Mouse (Mus musculus): ENCODE data around the gene Kcna2.

The Kcna2 gene

DNA sequence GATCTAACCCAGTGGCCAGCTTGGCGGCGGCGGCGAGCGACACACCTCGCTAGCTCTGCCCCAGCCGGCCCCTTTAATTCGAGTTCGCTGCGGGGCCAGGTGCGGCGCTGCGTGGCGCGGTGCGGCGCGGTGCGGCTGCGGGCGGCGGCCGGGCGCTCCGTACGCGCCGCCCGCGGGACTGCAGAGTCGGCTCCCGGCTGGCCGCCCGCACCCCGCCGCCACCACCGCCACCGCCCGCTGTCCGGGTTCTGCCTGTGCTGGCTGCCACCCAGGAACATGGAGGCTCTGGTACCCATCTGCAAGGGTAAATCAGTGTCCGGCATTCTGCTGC lies 475 bp downstream of the Kcna2 start:
- in situ Hi-C loops (cut with MseI, MboI) = no loop called here

DNA sequence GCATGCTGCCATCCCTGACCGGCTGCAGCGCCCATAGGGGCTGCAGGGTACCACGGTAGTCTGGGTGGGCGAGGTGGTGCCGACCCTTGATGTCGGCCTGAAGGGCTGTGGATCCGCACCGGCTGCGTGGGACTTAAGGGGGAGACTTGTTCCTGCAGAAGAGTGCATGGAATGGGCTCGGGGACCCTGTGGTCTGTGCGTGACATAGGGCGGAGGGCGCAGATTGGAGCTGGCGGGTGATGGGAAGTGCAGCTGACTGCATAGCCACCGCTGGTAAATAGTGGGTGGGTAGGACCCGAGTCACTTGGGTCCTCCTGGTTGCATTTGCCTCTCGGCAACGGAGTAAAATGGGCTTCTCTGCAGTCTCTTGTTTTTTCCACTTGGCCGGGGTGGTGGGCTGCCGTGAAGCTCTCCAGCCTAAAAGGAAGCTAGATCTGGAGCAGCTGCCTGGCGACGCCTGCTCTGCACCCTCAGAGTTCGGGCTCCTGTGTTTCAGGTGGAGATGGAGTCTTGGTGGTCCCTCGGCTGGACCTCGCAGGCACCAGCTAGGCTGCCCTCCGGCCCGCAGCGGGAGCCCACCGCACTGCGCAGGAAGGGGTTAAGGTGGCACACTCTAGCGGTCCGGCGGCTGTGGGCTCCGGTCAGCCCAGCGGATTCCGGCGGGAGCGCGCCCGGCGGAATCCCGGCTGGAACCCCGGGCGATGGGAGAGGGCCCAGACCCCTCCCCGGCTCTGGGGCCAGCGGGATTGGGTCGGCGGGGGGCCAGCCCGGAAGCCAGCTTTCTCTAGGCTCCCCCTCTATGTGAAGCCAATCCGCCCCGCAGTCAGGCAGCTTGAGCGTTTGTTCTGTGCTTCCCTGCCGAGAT lies 1.1 kb downstream of the Kcna2 start:
- in situ Hi-C loops (cut with MseI, MboI) = no loop called here

DNA sequence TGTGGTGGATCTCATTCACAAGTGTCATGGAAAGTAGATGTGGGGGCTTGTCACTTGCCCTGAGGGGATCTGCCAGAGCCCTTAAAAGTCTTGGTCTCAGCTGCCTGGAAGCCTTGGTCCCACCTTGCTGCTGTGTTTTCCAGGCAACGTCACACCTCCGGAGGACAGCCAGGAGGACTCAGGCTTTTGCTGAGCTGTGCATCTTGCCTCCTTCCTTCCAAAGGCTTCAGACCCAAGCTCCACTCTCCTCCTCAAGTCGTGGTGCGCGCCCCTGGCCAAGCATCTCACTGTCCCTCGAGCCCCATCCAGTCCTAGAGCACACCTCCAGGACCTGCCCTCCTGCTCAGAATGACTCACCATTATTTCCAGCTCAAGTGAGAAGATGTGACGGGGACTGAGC lies 2.1 kb downstream of the Kcna2 start:
- in situ Hi-C loops (cut with MseI, MboI) = no loop called here

- in situ Hi-C loops (cut with MseI, MboI) = no loop called here
Measured at GRCm38 (mm10) chr3:107103462-107103861, 2.5 kb downstream of the Kcna2 start.

- in situ Hi-C loops (cut with MseI, MboI) = no loop called here
Measured at GRCm38 (mm10) chr3:107105986-107106385, 5.0 kb downstream of the Kcna2 start.

DNA sequence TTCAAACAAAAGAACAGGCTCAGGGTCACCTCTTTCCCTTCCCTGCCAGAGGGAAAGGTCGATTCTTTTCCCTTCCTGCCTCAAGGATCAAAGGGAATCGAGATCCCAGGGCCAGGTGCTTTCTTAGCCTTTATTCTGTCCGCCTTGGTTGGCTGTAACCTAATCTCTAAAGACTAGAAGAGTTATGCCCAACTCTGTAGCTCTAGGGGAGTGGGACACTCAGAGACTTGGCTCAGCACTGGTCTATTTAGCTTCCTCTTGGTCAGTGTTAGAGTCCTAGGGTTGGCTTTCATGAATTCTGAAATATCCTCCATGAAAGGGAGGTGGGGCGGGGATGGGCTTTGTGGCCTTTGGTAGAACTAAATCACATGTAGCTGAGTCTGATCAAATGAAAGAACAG lies 11.6 kb downstream of the Kcna2 start:
- in situ Hi-C loops (cut with MseI, MboI) = no loop called here

- in situ Hi-C loops (cut with MseI, MboI) = no loop called here
Measured at GRCm38 (mm10) chr3:107112932-107113659, 12.2 kb downstream of the Kcna2 start.

- in situ Hi-C loops (cut with MseI, MboI) = no loop called here
Measured at GRCm38 (mm10) chr3:107113771-107114737, 13.1 kb downstream of the Kcna2 start.

- in situ Hi-C loops (cut with MseI, MboI) = no loop called here
Measured at GRCm38 (mm10) chr3:107114941-107115340, 14.0 kb downstream of the Kcna2 start.

DNA sequence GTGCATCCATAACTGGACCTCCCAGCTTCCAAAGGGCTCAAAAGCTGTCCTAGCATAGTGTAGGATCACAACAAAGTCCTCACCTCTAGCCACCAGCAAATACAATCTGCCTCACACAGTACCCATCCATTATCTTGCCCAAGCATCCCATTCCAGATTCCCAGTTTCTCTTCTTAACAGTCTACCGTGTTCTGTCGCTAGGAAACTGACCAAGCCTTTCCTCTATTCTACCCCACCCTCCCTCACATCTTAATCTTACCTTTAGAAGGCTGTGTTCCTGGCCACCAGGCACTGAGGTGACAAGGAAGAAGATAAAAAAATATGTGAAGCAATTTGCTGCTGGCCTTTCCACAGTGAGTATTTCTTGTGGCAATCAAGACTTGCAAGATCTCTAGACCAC lies 14.8 kb downstream of the Kcna2 start:
- in situ Hi-C loops (cut with MseI, MboI) = no loop called here

DNA sequence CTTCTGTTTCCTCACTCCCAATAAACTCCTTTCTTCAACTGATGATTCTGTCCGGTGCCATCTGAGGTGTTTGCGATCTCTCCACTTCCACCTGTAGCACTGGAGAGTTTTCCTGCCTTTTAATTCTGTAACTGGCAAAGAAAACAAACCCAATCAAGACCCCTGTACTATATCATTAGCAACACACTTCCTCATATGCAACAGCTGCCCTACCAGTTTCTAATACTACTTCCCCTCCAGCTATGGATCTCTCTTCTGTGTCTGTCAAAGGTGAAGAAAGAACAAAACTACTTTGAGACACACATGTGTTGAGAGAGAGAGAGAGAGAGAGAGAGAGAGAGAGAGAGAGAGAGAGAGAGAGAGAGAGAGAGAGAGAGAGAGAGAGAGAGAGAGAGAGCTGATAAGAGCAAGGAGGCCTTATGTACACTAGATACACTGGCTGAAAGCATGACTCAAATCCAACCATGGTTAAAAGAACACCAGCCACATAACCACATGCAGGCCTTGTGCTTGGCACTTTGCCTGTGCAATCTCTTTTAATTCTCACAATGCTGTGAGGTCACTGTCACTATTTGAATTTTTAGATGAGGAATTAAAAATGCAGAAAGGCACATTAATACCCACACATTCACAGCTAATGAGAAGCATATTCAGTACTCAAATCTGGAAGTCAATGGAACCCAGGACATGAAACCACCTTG lies 19.1 kb downstream of the Kcna2 start:
- in situ Hi-C loops (cut with MseI, MboI) = no loop called here

- in situ Hi-C loops (cut with MseI, MboI) = no loop called here
Measured at GRCm38 (mm10) chr3:107122306-107122705, 21.4 kb downstream of the Kcna2 start.

DNA sequence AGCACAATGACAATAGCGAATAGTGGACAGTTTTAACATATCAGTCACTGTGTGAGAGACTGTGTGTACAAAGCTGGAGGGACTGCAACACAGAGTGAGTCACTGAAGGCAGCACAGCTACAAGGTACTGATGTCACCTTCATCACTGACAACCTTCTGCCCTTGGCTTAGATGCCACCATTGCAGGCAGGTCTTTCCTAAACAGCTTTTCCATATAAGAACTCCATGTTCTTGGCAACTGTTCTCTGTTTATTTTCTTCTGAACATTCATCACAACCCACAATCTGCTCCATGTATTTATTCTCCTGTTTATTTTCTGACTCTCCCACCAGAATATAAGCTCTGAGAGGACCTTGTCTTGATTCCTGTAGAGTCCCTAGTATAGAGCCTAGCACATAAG lies 26.7 kb downstream of the Kcna2 start:
- in situ Hi-C loops (cut with MseI, MboI) = no loop called here

DNA sequence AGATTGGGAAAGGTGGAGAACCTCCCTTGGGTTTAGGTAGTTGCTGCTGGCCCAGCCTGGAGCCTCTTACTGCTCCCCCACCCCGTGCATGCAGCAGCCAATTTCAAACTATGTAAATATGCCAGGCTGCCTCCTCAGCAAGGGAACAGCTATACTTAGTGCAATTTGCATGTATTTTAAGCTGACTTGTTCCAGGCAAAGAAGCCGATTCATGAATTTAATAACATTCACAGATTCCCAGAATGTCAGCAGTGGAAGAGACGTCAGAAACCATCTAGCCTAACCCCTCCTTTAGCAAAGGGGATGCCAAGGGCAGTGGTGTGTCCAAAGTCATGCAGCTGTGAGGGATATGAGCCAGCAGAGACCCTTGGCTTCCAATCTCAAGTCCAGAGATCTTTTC lies 27.5 kb downstream of the Kcna2 start:
- in situ Hi-C loops (cut with MseI, MboI) = no loop called here

DNA sequence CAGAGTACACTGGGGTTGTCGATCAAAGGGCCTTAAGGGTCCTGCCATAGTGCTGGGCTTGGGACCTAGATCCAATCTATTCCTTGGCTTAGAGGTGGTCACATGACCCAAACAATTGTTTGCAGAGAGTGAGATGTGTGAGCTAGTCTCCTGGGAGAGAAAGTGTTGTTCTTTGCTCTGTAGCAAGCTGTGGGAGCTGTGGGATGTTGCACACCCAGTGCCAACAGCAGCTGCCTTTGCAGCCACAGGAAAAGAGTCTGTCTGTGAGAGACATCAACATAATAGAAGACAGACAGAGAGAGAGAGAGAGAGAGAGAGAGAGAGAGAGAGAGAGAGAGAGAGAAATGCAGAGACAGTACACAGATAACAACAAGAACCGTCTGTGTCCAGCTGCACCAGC lies 28.3 kb downstream of the Kcna2 start:
- in situ Hi-C loops (cut with MseI, MboI) = no loop called here

DNA sequence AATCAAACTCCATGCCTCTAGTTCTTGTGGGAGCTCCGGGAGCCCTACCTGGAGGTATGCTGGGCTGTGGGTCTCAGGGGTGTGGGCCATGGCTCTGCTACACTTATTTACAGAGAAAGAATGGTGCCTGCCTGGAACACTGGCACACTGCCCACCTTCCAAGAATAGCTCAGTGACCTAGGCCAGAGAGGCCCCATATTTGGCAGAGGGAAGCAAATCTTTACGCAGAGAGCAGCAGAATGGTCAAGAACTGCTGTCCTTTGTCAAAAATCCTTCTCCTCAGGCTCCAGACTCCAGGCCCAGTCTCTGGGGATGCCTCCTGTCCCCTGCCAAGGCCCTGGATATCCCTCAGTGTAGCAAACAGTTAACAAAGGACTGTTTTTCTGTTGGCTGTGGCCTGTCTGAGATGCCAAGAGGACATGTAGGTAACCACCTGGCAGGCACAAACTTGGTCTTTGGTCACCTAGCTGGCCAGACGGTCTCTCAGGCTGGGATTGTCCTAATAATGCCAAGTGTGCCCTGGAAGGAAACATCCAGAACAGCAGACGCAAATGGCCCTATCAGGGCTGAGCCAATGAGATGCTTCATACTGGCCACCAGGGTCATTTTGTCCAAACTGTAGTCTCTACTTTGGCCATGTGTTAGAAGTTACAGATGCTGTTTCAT lies 29.8 kb downstream of the Kcna2 start:
- in situ Hi-C loops (cut with MseI, MboI) = no loop called here

GRCm38 (mm10) chr3:107131846-107132245 lies 30.9 kb downstream of the Kcna2 start:
- in situ Hi-C loops (cut with MseI, MboI) = no loop called here

- in situ Hi-C loops (cut with MseI, MboI) = no loop called here
Measured at GRCm38 (mm10) chr3:107132651-107133050, 31.7 kb downstream of the Kcna2 start.

DNA sequence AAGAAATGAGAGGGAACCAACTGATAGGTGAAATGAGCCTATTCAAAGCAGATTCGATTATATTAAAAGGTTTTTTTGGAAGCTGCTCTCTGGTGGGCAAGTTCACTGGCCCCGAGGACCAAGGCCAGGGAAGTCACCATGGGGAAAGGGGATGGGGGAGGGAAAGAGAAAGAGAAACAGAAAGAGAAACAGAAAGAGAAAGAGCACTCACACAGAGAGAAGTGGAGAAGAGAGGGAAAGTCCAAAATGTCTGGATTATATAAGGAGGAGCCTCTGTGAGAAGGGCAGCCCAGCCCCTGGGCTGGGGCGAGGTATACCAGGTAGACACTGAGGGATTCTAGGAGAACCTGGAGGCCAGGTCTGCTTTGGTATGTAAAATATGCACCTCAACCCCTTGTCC lies 33.5 kb downstream of the Kcna2 start:
- in situ Hi-C loops (cut with MseI, MboI) = no loop called here

- in situ Hi-C loops (cut with MseI, MboI) = no loop called here
Measured at GRCm38 (mm10) chr3:107147126-107147525, 46.2 kb downstream of the Kcna2 start.

DNA sequence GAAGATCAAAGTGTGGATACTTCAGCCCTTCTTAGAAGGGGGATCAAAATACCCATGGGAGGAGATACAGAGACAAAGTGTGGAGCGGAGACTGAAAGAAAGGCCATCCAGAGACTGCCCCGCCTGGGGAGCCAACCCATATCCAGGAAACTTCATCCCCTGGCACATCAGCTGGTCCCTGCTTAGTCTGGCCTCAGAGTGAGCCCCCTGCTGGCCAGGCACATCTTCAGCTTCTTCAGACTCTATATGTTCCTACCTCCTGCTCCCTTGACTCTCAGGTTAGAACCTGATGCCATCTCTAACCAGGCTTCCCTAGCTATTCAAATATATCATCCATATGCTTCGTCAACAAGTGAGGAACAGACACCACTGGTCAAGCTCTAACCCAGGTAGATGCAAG lies 48.1 kb downstream of the Kcna2 start:
- in situ Hi-C loops (cut with MseI, MboI) = no loop called here

Data from mouse trophoblast stem cell (cell line).